Mouse (Mus musculus) limb, embryonic 12.5 days (tissue): ENCODE measurements around the gene Actc1. TPM values are rescaled to one million over a fixed set of nuclear protein-coding genes. Genes with fewer than 3 reads are reported as not detected.

Source experiments
- ATAC-seq: fragments of 200-750 bp; cut with Nextera tagmentation; 2 replicates; pipeline ENCODE4 v1.8.0; 2017; ENCODE audit warnings: low read depth, moderate TSS enrichment; ENCODE audit not compliant: insufficient number of reproducible peaks, insufficient read depth, low FRiP score, low TSS enrichment
- H3K27ac ChIP-seq: fragments of 300-500 bp; sonication (generic); 2 replicates; pipeline ENCODE4 v1.5.1; 2016; ENCODE audit warnings: mild to moderate bottlenecking, moderate library complexity
- H3K27me3 ChIP-seq: fragments of 300-500 bp; sonication (generic); 2 replicates; pipeline ENCODE4 v1.6.1; 2016; ENCODE audit warnings: mild to moderate bottlenecking, moderate library complexity
- H3K36me3 ChIP-seq: fragments of 300-500 bp; sonication (generic); 2 replicates; pipeline ENCODE4 v1.6.1; 2016; ENCODE audit warnings: mild to moderate bottlenecking, moderate library complexity
- H3K4me1 ChIP-seq: fragments of 300-500 bp; sonication (generic); replicated peaks from 2 replicates; pipeline ENCODE4 v1.6.1; 2016
- H3K4me2 ChIP-seq: fragments of 300-500 bp; sonication (generic); 2 replicates; pipeline ENCODE4 v1.6.1; 2016; ENCODE audit warnings: mild to moderate bottlenecking, moderate library complexity
- H3K4me3 ChIP-seq: fragments of 300-500 bp; sonication (generic); replicated peaks from 2 replicates; pipeline ENCODE4 v1.5.1; 2016; ENCODE audit warnings: mild to moderate bottlenecking
- H3K9ac ChIP-seq: fragments of 300-500 bp; sonication (generic); replicated peaks from 2 replicates; pipeline ENCODE4 v1.6.1; 2016; ENCODE audit warnings: mild to moderate bottlenecking, moderate library complexity
- H3K9me3 ChIP-seq: fragments of 300-500 bp; sonication (generic); 2 replicates; pipeline ENCODE4 v1.6.1; 2016; ENCODE audit warnings: mild to moderate bottlenecking, moderate library complexity
- WGBS: fragments of 180-500 bp; shearing (Covaris S2); methylation state at CpG from one replicate; pipeline ENCODE4 v1.1.7; 2016; 5-methylcytosine and 5-hydroxymethylcytosine counted together
- polyA plus RNA-seq: library from polyadenylated mRNA; unstranded; fragments of >200 nt; fragmentation: Nextera tagmentation; extraction: Ambion mirVana; gene quantifications from 2 replicates; pipeline ENCODE4 v1.2.1, GENCODE M21; 2016

Actc1 gene
- 400 and 426 TPM in 2 replicates for polyA plus RNA-seq

- no peaks in the 10 kb centered on the region for H3K36me3 ChIP-seq
- H3K27ac ChIP-seq = no peak within 1 kb of the TSS
- H3K4me3 ChIP-seq = no peak within 1 kb of the TSS
- ATAC-seq = peak; percentile 66
- H3K9ac ChIP-seq = no peak within 1 kb of the TSS
- no peaks in the 10 kb centered on the region for H3K9me3 ChIP-seq
- peaks cover 2% of the 10 kb centered on the region; the same call in 1 of the 2 replicates for H3K27me3 ChIP-seq
- peak within 1 kb of the TSS; percentile 38 for H3K4me2 ChIP-seq
- peaks cover 10% of the 10 kb centered on the region; the same call in 1 of the 2 replicates for H3K4me1 ChIP-seq
- WGBS = 20% methylated on average over 13 of the region's 14 CpGs
Measured at GRCm38 (mm10) chr2:114052696-114053598, at the start of gene Actc1. Gene Actc1, minus strand, starts transcription at chr2:114053548.

DNA sequence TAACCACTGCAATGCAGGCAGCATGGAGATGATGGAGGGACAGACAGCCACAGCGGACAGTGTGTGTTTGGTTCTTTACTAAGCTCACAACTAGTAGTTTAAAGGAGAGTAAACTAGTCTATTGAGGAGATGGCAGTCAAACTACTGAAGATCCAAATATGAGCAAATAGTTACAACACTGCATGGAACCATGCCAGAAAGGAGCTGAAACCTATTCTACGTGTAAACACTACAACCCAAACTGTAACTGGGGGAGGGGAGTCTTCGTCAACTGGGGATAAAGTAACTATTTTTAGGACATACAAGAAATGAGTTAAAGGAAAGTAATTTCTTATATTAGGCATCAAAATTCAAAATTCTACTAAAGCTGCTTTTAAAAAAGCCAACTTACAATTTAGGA lies 49.1 kb upstream of the Actc1 start:
- Histone ChIP-seq H3K4me3 (no peak overlapping the region), H3K4me2 (no peak overlapping the region), H3K9me3 (no peaks in the 10 kb centered on the region), H3K27me3 (no peaks in the 10 kb centered on the region), H3K4me1 (no peaks in the 10 kb centered on the region; the same call in 1 of the 2 replicates), H3K27ac (no peak overlapping the region), H3K36me3 (peaks cover 78% of the 10 kb centered on the region), H3K9ac (no peak overlapping the region)
- WGBS = 95% methylated on average over 3 of the region's 3 CpGs
- ATAC-seq = no peak

DNA sequence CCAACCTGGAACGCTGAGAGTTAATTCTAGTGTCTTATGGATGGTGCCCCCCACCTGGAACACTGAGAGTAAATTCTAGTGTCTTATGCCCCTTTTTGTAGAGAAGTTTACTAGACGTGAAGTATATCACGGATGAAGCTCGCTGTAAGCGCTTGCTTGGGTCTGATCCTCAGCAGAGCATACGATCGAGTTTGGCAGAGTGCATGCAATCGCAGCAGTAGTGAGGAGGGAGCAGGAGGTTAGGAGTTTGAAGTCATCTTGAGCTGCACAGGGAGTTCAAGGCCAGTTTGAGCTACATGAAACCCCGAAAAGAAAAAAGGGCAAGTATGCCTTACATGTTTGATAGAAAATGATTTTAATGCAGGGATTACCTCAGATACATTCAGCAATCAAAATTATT lies 47.5 kb upstream of the Actc1 start:
- no peak overlapping the region for H3K4me2 ChIP-seq
- 93% methylated on average over 9 of the region's 9 CpGs for WGBS
- no peak overlapping the region for H3K9ac ChIP-seq
- no peak overlapping the region for H3K27ac ChIP-seq
- no peak for ATAC-seq
- no peaks in the 10 kb centered on the region; the same call in 1 of the 2 replicates for H3K4me1 ChIP-seq
- no peaks in the 10 kb centered on the region for H3K9me3 ChIP-seq
- no peaks in the 10 kb centered on the region for H3K27me3 ChIP-seq
- peaks cover 64% of the 10 kb centered on the region for H3K36me3 ChIP-seq
- no peak overlapping the region for H3K4me3 ChIP-seq

- ATAC-seq = no peak
- H3K36me3 ChIP-seq = peaks cover 54% of the 10 kb centered on the region
- WGBS = 94% methylated on average over 3 of the region's 3 CpGs
Measured at GRCm38 (mm10) chr2:114099816-114100215, 46.5 kb upstream of the Actc1 start.

GRCm38 (mm10) chr2:114099109-114099508 lies 45.8 kb upstream of the Actc1 start:
- no peak overlapping the region for H3K4me3 ChIP-seq
- no peak for ATAC-seq
- H3K9ac ChIP-seq = no peak overlapping the region
- peaks cover 47% of the 10 kb centered on the region for H3K36me3 ChIP-seq
- 91% methylated on average over 5 of the region's 5 CpGs for WGBS
- H3K27me3 ChIP-seq = no peaks in the 10 kb centered on the region
- no peaks in the 10 kb centered on the region; the same call in 1 of the 2 replicates for H3K4me1 ChIP-seq
- H3K9me3 ChIP-seq = no peaks in the 10 kb centered on the region
- no peak overlapping the region for H3K4me2 ChIP-seq
- no peak overlapping the region for H3K27ac ChIP-seq

More at GRCm38 (mm10) chr2:114099816-114100215, 46.5 kb upstream of the Actc1 start:
- Histone ChIP-seq H3K9ac (no peak overlapping the region), H3K4me1 (no peaks in the 10 kb centered on the region; the same call in 1 of the 2 replicates), H3K27ac (no peak overlapping the region), H3K4me3 (no peak overlapping the region), H3K9me3 (no peaks in the 10 kb centered on the region), H3K27me3 (no peaks in the 10 kb centered on the region), H3K4me2 (no peak overlapping the region)

DNA sequence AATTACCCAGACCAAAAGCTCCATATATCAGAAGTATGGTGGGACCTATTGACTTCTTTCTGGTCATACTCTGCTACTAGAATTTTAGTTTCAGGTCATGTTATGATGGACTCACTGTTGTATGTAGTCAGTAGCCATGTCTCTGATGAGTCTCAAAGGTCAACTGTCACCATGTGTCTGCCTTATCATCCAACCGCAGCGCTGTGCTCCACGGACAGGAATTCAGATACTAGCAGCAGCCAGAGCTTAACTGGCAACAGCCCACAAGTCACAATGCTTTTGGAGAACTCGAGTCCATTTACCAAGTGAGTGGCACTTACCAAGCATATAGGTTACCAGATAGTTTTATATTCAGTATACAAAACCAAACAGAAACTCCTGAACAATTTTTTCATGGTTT lies 44.3 kb upstream of the Actc1 start:
- Histone ChIP-seq H3K36me3 (peaks cover 35% of the 10 kb centered on the region), H3K27me3 (no peaks in the 10 kb centered on the region), H3K4me2 (no peak overlapping the region), H3K9ac (no peak overlapping the region), H3K9me3 (no peaks in the 10 kb centered on the region), H3K4me3 (no peak overlapping the region), H3K27ac (no peak overlapping the region), H3K4me1 (no peaks in the 10 kb centered on the region; the same call in 1 of the 2 replicates)
- no peak for ATAC-seq
- 90% methylated on average over 4 of the region's 4 CpGs for WGBS

GRCm38 (mm10) chr2:114096570-114096969 lies 43.2 kb upstream of the Actc1 start:
- Histone ChIP-seq H3K27ac (no peak overlapping the region), H3K4me1 (no peaks in the 10 kb centered on the region; the same call in 1 of the 2 replicates), H3K9ac (no peak overlapping the region), H3K27me3 (no peaks in the 10 kb centered on the region), H3K4me3 (no peak overlapping the region), H3K9me3 (no peaks in the 10 kb centered on the region), H3K36me3 (peaks cover 26% of the 10 kb centered on the region), H3K4me2 (no peak overlapping the region)
- WGBS = 92% methylated on average over 1 of the region's 1 CpGs
- ATAC-seq = no peak

- no peaks in the 10 kb centered on the region for H3K27me3 ChIP-seq
- no peak overlapping the region for H3K9ac ChIP-seq
- no peak overlapping the region for H3K4me3 ChIP-seq
- 89% methylated on average over 5 of the region's 5 CpGs for WGBS
- H3K9me3 ChIP-seq = no peaks in the 10 kb centered on the region
- H3K27ac ChIP-seq = no peak overlapping the region
- H3K4me1 ChIP-seq = no peaks in the 10 kb centered on the region; the same call in 1 of the 2 replicates
- ATAC-seq = no peak
- H3K36me3 ChIP-seq = peaks cover 15% of the 10 kb centered on the region
- no peak overlapping the region for H3K4me2 ChIP-seq
Measured at GRCm38 (mm10) chr2:114095348-114095747, 42.0 kb upstream of the Actc1 start.

DNA sequence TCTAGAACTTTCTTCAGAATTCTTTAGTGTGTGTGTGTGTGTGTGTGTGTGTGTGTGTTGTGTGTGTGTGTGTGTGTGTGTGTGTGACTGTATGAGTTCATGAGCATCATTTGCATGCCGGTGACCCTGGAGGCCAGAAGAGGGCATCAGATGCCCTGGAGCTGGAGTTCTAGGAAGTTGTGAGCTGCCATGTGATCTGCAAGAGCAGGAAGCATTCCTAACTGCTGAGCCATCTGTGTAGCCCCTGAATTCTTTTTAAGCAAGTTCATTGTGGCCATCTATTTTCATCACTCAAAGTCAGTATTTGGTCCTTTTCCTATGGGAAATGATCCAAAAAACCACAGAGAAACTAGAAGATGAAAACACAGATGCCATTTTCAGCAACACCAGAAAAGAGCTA lies 41.3 kb upstream of the Actc1 start:
- Histone ChIP-seq H3K27me3 (no peaks in the 10 kb centered on the region), H3K36me3 (peaks cover 9% of the 10 kb centered on the region), H3K27ac (no peak overlapping the region), H3K9me3 (no peaks in the 10 kb centered on the region), H3K9ac (no peak overlapping the region), H3K4me2 (no peak overlapping the region), H3K4me1 (no peaks in the 10 kb centered on the region), H3K4me3 (no peak overlapping the region)
- no peak for ATAC-seq
- WGBS = 95% methylated on average over 1 of the region's 1 CpGs

DNA sequence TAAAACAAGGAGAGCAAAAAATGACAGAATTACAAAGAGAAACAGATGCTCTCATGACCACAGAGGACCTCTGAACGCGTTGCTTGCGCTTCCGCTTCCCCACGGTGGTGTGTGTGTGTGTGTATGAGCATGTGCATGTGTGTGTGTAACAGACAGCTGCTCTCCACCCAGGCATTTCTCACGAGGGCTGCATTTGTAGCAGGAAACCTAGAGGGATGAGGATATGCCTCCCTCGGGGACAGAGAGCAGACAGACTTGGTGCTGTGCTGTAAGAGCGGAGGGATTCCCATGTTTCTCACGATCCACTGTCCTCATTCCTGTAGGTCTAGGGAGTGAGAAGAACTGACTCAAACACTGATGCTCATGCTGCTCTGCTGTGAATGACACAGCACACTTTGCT lies 40.2 kb upstream of the Actc1 start:
- no peak for ATAC-seq
- 82% methylated on average over 9 of the region's 9 CpGs for WGBS
- Histone ChIP-seq H3K27me3 (no peaks in the 10 kb centered on the region), H3K9me3 (no peaks in the 10 kb centered on the region), H3K4me3 (no peak overlapping the region), H3K36me3 (no peaks in the 10 kb centered on the region), H3K27ac (no peak overlapping the region), H3K4me1 (no peaks in the 10 kb centered on the region), H3K9ac (no peak overlapping the region), H3K4me2 (no peak overlapping the region)

GRCm38 (mm10) chr2:114089862-114090261 lies 36.5 kb upstream of the Actc1 start:
- Histone ChIP-seq H3K36me3 (no peaks in the 10 kb centered on the region), H3K4me2 (no peak overlapping the region), H3K4me1 (no peaks in the 10 kb centered on the region), H3K4me3 (no peak overlapping the region), H3K9ac (no peak overlapping the region), H3K9me3 (no peaks in the 10 kb centered on the region), H3K27me3 (no peaks in the 10 kb centered on the region), H3K27ac (no peak overlapping the region)
- WGBS = 88% methylated on average over 3 of the region's 3 CpGs
- no peak for ATAC-seq
